Mouse (Mus musculus) spleen, adult 2 months (tissue): ENCODE data around the gene Bcl2. TPM values are rescaled to one million over a fixed set of nuclear protein-coding genes. Genes with fewer than 3 reads are reported as not detected.

Experiments used
- DNase-seq, 2 experiments: peaks; one replicate each; pipeline versions ENCODE4 v3.0.0 to v3.0.0-alpha.2; 2012 to 2021; ENCODE audit warnings: low spot score in 2 of 2, low read depth in 1 of 2
- H3K27ac ChIP-seq: fragments of 200-500 bp; 2 replicates; pipeline ENCODE4 v1.5.1; 2012; ENCODE audit warnings: low read length, inconsistent platforms; ENCODE audit not compliant: insufficient read depth
- H3K27me3 ChIP-seq: fragments of 200-500 bp; 2 replicates; pipeline ENCODE4 v1.6.1; 2012; ENCODE audit warnings: mild to moderate bottlenecking, moderate library complexity, low read length, inconsistent platforms; ENCODE audit not compliant: control insufficient read depth, insufficient read depth
- H3K36me3 ChIP-seq: fragments of 200-500 bp; 2 replicates; pipeline ENCODE4 v1.6.1; 2012; ENCODE audit warnings: mild to moderate bottlenecking, low read length, inconsistent platforms; ENCODE audit not compliant: control insufficient read depth, insufficient read depth
- H3K4me1 ChIP-seq: fragments of 200-500 bp; 2 replicates; pipeline ENCODE4 v1.6.1; 2011; ENCODE audit warnings: inconsistent platforms; ENCODE audit not compliant: control insufficient read depth, insufficient read depth, insufficient read length
- H3K4me3 ChIP-seq: fragments of 200-500 bp; 2 replicates; pipeline ENCODE4 v1.5.1; 2011; ENCODE audit warnings: mild to moderate bottlenecking, inconsistent platforms; ENCODE audit not compliant: insufficient read depth, insufficient read length; ENCODE audit errors: extremely low read depth
- CTCF ChIP-seq: fragments of 200-500 bp; IDR thresholded peaks from 2 replicates; pipeline ENCODE4 v1.5.1; 2011; ENCODE audit warnings: mild to moderate bottlenecking, inconsistent platforms; ENCODE audit not compliant: insufficient read depth, insufficient read length, insufficient replicate concordance; ENCODE audit errors: extremely low read depth
- POLR2A ChIP-seq: fragments of 200-500 bp; IDR thresholded peaks from 2 replicates; pipeline ENCODE4 v1.6.1; 2011; ENCODE audit warnings: low read depth, low read length, inconsistent platforms
- WGBS: fragments of 180-500 bp; shearing (Covaris S2); methylation state at CpG from one replicate; pipeline ENCODE4 v1.1.7; 2018; 5-methylcytosine and 5-hydroxymethylcytosine counted together
- polyA plus RNA-seq: library from polyadenylated mRNA; depleted of rRNA; stranded (reverse); fragments of >200 nt; gene quantifications from 2 replicates; pipeline ENCODE4 v1.2.3, GENCODE M21; 2012; rRNA removed

Gene Bcl2
- polyA plus RNA-seq = 10.6 and 16.7 TPM in 2 replicates

- peak within 1 kb of the TSS; percentile 94 for H3K4me3 ChIP-seq
- DNase-seq = peak; percentile 67 to 76
- H3K27me3 ChIP-seq = no peaks in the 10 kb centered on the region
- WGBS = 1% methylated on average over 76 of the region's 95 CpGs
- H3K27ac ChIP-seq = peak within 1 kb of the TSS; percentile 88
- H3K4me1 ChIP-seq = peaks cover 12% of the 10 kb centered on the region; the same call in 1 of the 2 replicates
- no peaks in the 10 kb centered on the region for H3K36me3 ChIP-seq
- no peak; the same call in 1 of the 2 replicates for TF ChIP-seq POLR2A
- no peak for TF ChIP-seq CTCF
These were observed at the start of gene Bcl2 for GRCm38 (mm10) chr1:106713621-106714529. Gene Bcl2 (minus strand): TSS chr1:106714274.

GRCm38 (mm10) chr1:106760750-106761149 is 46.7 kb upstream of the Bcl2 start:
- Histone ChIP-seq H3K4me1 (no peaks in the 10 kb centered on the region; the same call in 1 of the 2 replicates), H3K36me3 (no peaks in the 10 kb centered on the region), H3K27me3 (no peaks in the 10 kb centered on the region), H3K4me3 (no peak overlapping the region), H3K27ac (no peak overlapping the region)
- TF ChIP-seq CTCF (no peak), POLR2A (no peak)
- 90% methylated on average over 3 of the region's 3 CpGs for WGBS
- no peak for DNase-seq

- no peaks in the 10 kb centered on the region; the same call in 1 of the 2 replicates for H3K4me1 ChIP-seq
- H3K27ac ChIP-seq = peak within 1 kb of the TSS; percentile 89
- TF ChIP-seq CTCF = no peak
- peak; percentile 92 for TF ChIP-seq POLR2A
- H3K36me3 ChIP-seq = peaks cover 4% of the 10 kb centered on the region; the same call in 1 of the 2 replicates
- no peaks in the 10 kb centered on the region for H3K27me3 ChIP-seq
- peak within 1 kb of the TSS; percentile 93 for H3K4me3 ChIP-seq
- WGBS = under 1% methylated on average over 51 of the region's 51 CpGs
- peak; percentile 85 to 95 for DNase-seq
These were observed 45.7 kb upstream of the Bcl2 start, which contains the start of gene Kdsr for GRCm38 (mm10) chr1:106759572-106760435. Gene Kdsr (minus strand): TSS chr1:106759727.

GRCm38 (mm10) chr1:106758734-106759571 is 44.9 kb upstream of the Bcl2 start:
- 2% methylated on average over 34 of the region's 34 CpGs for WGBS

GRCm38 (mm10) chr1:106756633-106757032 is 42.6 kb upstream of the Bcl2 start:
- no peak for DNase-seq
- Histone ChIP-seq H3K4me3 (no peak overlapping the region), H3K27ac (no peak overlapping the region), H3K27me3 (no peaks in the 10 kb centered on the region), H3K4me1 (no peaks in the 10 kb centered on the region; the same call in 1 of the 2 replicates), H3K36me3 (peaks cover 7% of the 10 kb centered on the region)
- TF ChIP-seq POLR2A (no peak), CTCF (no peak)
- WGBS = 84% methylated on average over 4 of the region's 4 CpGs

More at GRCm38 (mm10) chr1:106758734-106759571, 44.9 kb upstream of the Bcl2 start:
- H3K4me1 ChIP-seq = no peaks in the 10 kb centered on the region; the same call in 1 of the 2 replicates
- TF ChIP-seq CTCF = no peak
- no peak for TF ChIP-seq POLR2A
- peaks cover 4% of the 10 kb centered on the region; the same call in 1 of the 2 replicates for H3K36me3 ChIP-seq
- no peaks in the 10 kb centered on the region for H3K27me3 ChIP-seq
- peak overlapping the region; percentile 93 for H3K4me3 ChIP-seq
- H3K27ac ChIP-seq = peak overlapping the region; percentile 89
- DNase-seq = peak in 1 of 2 experiments; percentile 26

- H3K36me3 ChIP-seq = peaks cover 18% of the 10 kb centered on the region
- TF ChIP-seq POLR2A = no peak
- no peak for TF ChIP-seq CTCF
- 94% methylated on average over 5 of the region's 5 CpGs for WGBS
- H3K27me3 ChIP-seq = no peaks in the 10 kb centered on the region
- H3K27ac ChIP-seq = no peak overlapping the region
- DNase-seq = no peak
- H3K4me1 ChIP-seq = no peaks in the 10 kb centered on the region
- H3K4me3 ChIP-seq = no peak overlapping the region
These were observed 37.9 kb upstream of the Bcl2 start for GRCm38 (mm10) chr1:106752013-106752412.
